Mouse (Mus musculus) embryonic facial prominence, embryonic 10.5 days (tissue): ENCODE results near the gene Poldip2. TPM values are rescaled to one million over a fixed set of nuclear protein-coding genes. Genes with fewer than 3 reads are reported as not detected.

Source experiments
- DNase-seq: peaks from one replicate; pipeline ENCODE4 v3.0.0-alpha.2; 2017; ENCODE audit warnings: low spot score
- H3K27ac ChIP-seq: fragments of 300-500 bp; sonication (generic); replicated peaks from 2 replicates; pipeline ENCODE4 v1.5.1; 2016; ENCODE audit warnings: mild to moderate bottlenecking
- H3K27me3 ChIP-seq: fragments of 300-500 bp; sonication (generic); replicated peaks from 2 replicates; pipeline ENCODE4 v1.6.1; 2016; ENCODE audit warnings: low read depth, mild to moderate bottlenecking; ENCODE audit not compliant: poor library complexity, severe bottlenecking
- H3K36me3 ChIP-seq: fragments of 300-500 bp; sonication (generic); replicated peaks from 2 replicates; pipeline ENCODE4 v1.6.1; 2016; ENCODE audit warnings: mild to moderate bottlenecking, moderate library complexity
- H3K4me1 ChIP-seq: fragments of 300-500 bp; sonication (generic); 2 replicates; pipeline ENCODE4 v1.6.1; 2016
- H3K4me3 ChIP-seq: fragments of 300-500 bp; sonication (generic); 2 replicates; pipeline ENCODE4 v1.5.1; 2016; ENCODE audit warnings: mild to moderate bottlenecking, moderate library complexity
- H3K9me3 ChIP-seq: fragments of 300-500 bp; sonication (generic); 2 replicates; pipeline ENCODE4 v1.6.1; 2016; ENCODE audit warnings: mild to moderate bottlenecking
- WGBS: fragments of 180-500 bp; shearing (Covaris S2); methylation state at CpG from one replicate; pipeline ENCODE4 v1.1.7; 2016; 5-methylcytosine and 5-hydroxymethylcytosine counted together
- polyA plus RNA-seq: library from polyadenylated mRNA; unstranded; fragments of >200 nt; fragmentation: Nextera tagmentation; extraction: Ambion mirVana; gene quantifications from 2 replicates; pipeline ENCODE4 v1.2.1, GENCODE M21; 2016

Poldip2 gene
- polyA plus RNA-seq, 1 experiment from 2014 or later: 178 TPM

- WGBS: 4% methylated on average over 8 of the region's 8 CpGs
- Histone ChIP-seq H3K27ac (no peak overlapping the region), H3K4me1 (peaks cover 14% of the 10 kb centered on the region), H3K27me3 (peaks cover 91% of the 10 kb centered on the region), H3K4me3 (peak overlapping the region; percentile 17; the same call in 1 of the 2 replicates), H3K36me3 (no peaks in the 10 kb centered on the region), H3K9me3 (no peaks in the 10 kb centered on the region)
- DNase-seq: peak; percentile 83
Measured at GRCm38 (mm10) chr11:78488168-78488567, 23.8 kb upstream of the Poldip2 start.

- Histone ChIP-seq H3K4me3 (peak overlapping the region; percentile 51), H3K9me3 (no peaks in the 10 kb centered on the region), H3K27ac (no peak overlapping the region; the same call in 1 of the 2 replicates), H3K4me1 (peaks cover 14% of the 10 kb centered on the region), H3K36me3 (no peaks in the 10 kb centered on the region), H3K27me3 (peaks cover 97% of the 10 kb centered on the region)
- WGBS: 7% methylated on average over 48 of the region's 48 CpGs
- DNase-seq: peak; percentile 75
Measured at GRCm38 (mm10) chr11:78490781-78491241, 21.2 kb upstream of the Poldip2 start.

GRCm38 (mm10) chr11:78495904-78496303, 16.1 kb upstream of the Poldip2 start:
- Histone ChIP-seq H3K4me3 (no peak overlapping the region), H3K4me1 (peaks cover 31% of the 10 kb centered on the region), H3K27me3 (peaks cover 88% of the 10 kb centered on the region), H3K27ac (no peak overlapping the region), H3K36me3 (no peaks in the 10 kb centered on the region), H3K9me3 (no peaks in the 10 kb centered on the region)
- DNase-seq: peak; percentile 75
- 5% methylated on average over 6 of the region's 6 CpGs for WGBS

- H3K27ac ChIP-seq: peak overlapping the region; percentile 71; the same call in 1 of the 2 replicates
- no peaks in the 10 kb centered on the region for H3K36me3 ChIP-seq
- DNase-seq: peak; percentile 68
- H3K4me3 ChIP-seq: peak overlapping the region; percentile 71
- no peaks in the 10 kb centered on the region for H3K9me3 ChIP-seq
- WGBS: under 1% methylated on average over 44 of the region's 44 CpGs
- peaks cover 29% of the 10 kb centered on the region for H3K4me1 ChIP-seq
- H3K27me3 ChIP-seq: peaks cover 87% of the 10 kb centered on the region
Measured at GRCm38 (mm10) chr11:78497071-78497541, 14.9 kb upstream of the Poldip2 start.

- Histone ChIP-seq H3K9me3 (no peaks in the 10 kb centered on the region), H3K27ac (peak within 1 kb of the TSS; percentile 71), H3K27me3 (peaks cover 80% of the 10 kb centered on the region), H3K4me3 (peak within 1 kb of the TSS; percentile 71), H3K36me3 (no peaks in the 10 kb centered on the region), H3K4me1 (peaks cover 29% of the 10 kb centered on the region)
- WGBS: 4% methylated on average over 36 of the region's 36 CpGs
- DNase-seq: peak; percentile 97
Measured at GRCm38 (mm10) chr11:78497544-78498522, 14.2 kb upstream of the Poldip2 start, which contains the start of gene Sarm1. TSS of gene Sarm1 (minus strand) at chr11:78497754.

- Histone ChIP-seq H3K36me3 (no peaks in the 10 kb centered on the region), H3K4me1 (peaks cover 29% of the 10 kb centered on the region), H3K27ac (peak within 1 kb of the TSS; percentile 71), H3K27me3 (peaks cover 71% of the 10 kb centered on the region), H3K4me3 (peak within 1 kb of the TSS; percentile 71), H3K9me3 (no peaks in the 10 kb centered on the region)
- no peak for DNase-seq
- WGBS: 56% methylated on average over 7 of the region's 7 CpGs
Measured at GRCm38 (mm10) chr11:78499004-78499403, 13.0 kb upstream of the Poldip2 start, which contains the start of gene Vtn. TSS of gene Vtn (plus strand) at chr11:78499091.

GRCm38 (mm10) chr11:78499543-78499942, 12.4 kb upstream of the Poldip2 start:
- Histone ChIP-seq H3K27me3 (peaks cover 66% of the 10 kb centered on the region), H3K9me3 (no peaks in the 10 kb centered on the region), H3K36me3 (no peaks in the 10 kb centered on the region), H3K27ac (peak overlapping the region; percentile 35; the same call in 1 of the 2 replicates), H3K4me1 (peaks cover 29% of the 10 kb centered on the region), H3K4me3 (peak overlapping the region; percentile 2; the same call in 1 of the 2 replicates)
- DNase-seq: no peak
- WGBS: 49% methylated on average over 16 of the region's 16 CpGs

- Histone ChIP-seq H3K4me1 (peaks cover 29% of the 10 kb centered on the region), H3K9me3 (no peaks in the 10 kb centered on the region), H3K4me3 (no peak overlapping the region), H3K27ac (no peak overlapping the region), H3K27me3 (peaks cover 54% of the 10 kb centered on the region), H3K36me3 (peaks cover 9% of the 10 kb centered on the region)
- no peak for DNase-seq
- WGBS: 81% methylated on average over 9 of the region's 9 CpGs
Measured at GRCm38 (mm10) chr11:78500623-78501202, 11.3 kb upstream of the Poldip2 start.

- Histone ChIP-seq H3K4me1 (peaks cover 27% of the 10 kb centered on the region), H3K36me3 (peaks cover 17% of the 10 kb centered on the region), H3K9me3 (no peaks in the 10 kb centered on the region), H3K4me3 (no peak overlapping the region), H3K27me3 (peaks cover 46% of the 10 kb centered on the region), H3K27ac (no peak overlapping the region)
- DNase-seq: no peak
- WGBS: 82% methylated on average over 20 of the region's 20 CpGs
Measured at GRCm38 (mm10) chr11:78501529-78501928, 10.5 kb upstream of the Poldip2 start.

- Histone ChIP-seq H3K9me3 (no peaks in the 10 kb centered on the region), H3K4me1 (peaks cover 11% of the 10 kb centered on the region), H3K36me3 (peaks cover 33% of the 10 kb centered on the region), H3K4me3 (no peak within 1 kb of the TSS), H3K27me3 (peaks cover 39% of the 10 kb centered on the region), H3K27ac (no peak within 1 kb of the TSS)
- DNase-seq: no peak
- WGBS: 76% methylated on average over 7 of the region's 7 CpGs
Measured at GRCm38 (mm10) chr11:78502909-78503650, 8.9 kb upstream of the Poldip2 start, which contains the start of gene Sebox. TSS of gene Sebox (plus strand) at chr11:78503447.

GRCm38 (mm10) chr11:78505430-78505829, 6.6 kb upstream of the Poldip2 start:
- peaks cover 54% of the 10 kb centered on the region for H3K36me3 ChIP-seq
- no peak for DNase-seq
- H3K27ac ChIP-seq: no peak overlapping the region
- no peaks in the 10 kb centered on the region for H3K9me3 ChIP-seq
- 79% methylated on average over 3 of the region's 3 CpGs for WGBS
- H3K27me3 ChIP-seq: peaks cover 16% of the 10 kb centered on the region
- H3K4me1 ChIP-seq: no peaks in the 10 kb centered on the region; the same call in 1 of the 2 replicates
- H3K4me3 ChIP-seq: no peak overlapping the region

GRCm38 (mm10) chr11:78509148-78509547, 2.8 kb upstream of the Poldip2 start:
- no peaks in the 10 kb centered on the region for H3K27me3 ChIP-seq
- H3K4me3 ChIP-seq: no peak overlapping the region
- no peak overlapping the region for H3K27ac ChIP-seq
- no peaks in the 10 kb centered on the region for H3K9me3 ChIP-seq
- WGBS: 82% methylated on average over 5 of the region's 5 CpGs
- H3K4me1 ChIP-seq: peaks cover 22% of the 10 kb centered on the region
- DNase-seq: no peak
- peaks cover 62% of the 10 kb centered on the region for H3K36me3 ChIP-seq
